Mouse (Mus musculus) brain, embryonic 14.5 days (tissue): Measurements from ENCODE around the gene Sys1.

Experiments used
- CTCF ChIP-seq: fragments of 200-500 bp; IDR thresholded peaks from 2 replicates; pipeline ENCODE4 v1.5.1; 2012; ENCODE audit warnings: inconsistent platforms, mild to moderate bottlenecking, moderate library complexity, borderline replicate concordance; ENCODE audit not compliant: insufficient read depth, insufficient read length; ENCODE audit errors: extremely low read depth
- POLR2A ChIP-seq: fragments of 200-500 bp; IDR thresholded peaks from 2 replicates; pipeline ENCODE4 v1.6.1; 2012; ENCODE audit warnings: mild to moderate bottlenecking, inconsistent platforms, borderline replicate concordance; ENCODE audit not compliant: poor library complexity, insufficient read depth, insufficient read length, severe bottlenecking; ENCODE audit errors: extremely low read depth

- no peak for TF ChIP-seq POLR2A
- no peak for TF ChIP-seq CTCF
Measured at GRCm38 (mm10) chr2:164512121-164512909, 55.6 kb downstream of the Sys1 start.
